In the genomic region with DNA sequence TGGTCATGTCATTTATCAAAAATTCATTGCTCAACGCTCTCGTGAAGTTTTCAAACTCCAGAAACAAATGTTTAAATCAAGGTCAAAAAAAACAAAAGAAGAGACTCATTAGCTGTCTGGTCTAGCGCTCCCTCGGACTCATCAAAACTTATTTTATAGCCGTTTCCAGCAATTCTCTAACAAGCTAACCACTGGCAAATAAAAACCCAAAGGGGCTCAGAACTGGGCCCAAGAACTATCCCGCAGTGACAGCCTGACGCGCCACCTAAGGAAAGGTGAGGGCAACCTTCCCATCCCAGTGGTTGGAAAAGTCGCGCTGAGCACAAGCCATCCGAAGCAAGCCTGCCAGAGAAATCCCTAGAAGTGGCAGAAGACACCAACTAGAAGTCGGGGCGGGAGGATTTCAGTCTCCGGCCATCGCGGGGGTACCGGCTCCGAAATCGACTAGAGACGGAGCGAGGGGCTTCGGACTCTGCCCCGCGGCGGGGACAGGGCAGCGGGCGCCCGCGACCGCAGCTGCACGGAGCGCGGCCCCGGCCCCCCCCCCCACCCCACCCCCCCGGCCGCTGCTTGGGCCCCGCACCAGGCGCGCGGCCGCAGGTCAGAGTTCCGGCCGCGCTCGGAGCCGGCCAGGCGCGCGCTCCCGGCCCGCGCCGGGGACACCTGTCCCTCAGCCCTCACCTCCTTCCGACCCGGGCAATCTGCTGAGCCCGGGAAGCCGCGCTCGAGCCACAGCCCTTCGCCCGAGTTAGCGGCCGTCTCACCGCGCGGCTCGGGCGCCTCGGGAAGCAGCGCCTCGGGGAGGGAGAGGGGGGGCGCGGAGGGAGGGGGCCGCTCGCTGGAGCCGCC, we compare ENCODE assay signal across 8 mouse cellular contexts. TPM values are rescaled to one million over a fixed set of nuclear protein-coding genes. Genes with fewer than 3 reads are reported as not detected.
DNase-seq lines count a peak whose midpoint lies in the region; ATAC-seq lines count a peak whose summit lies in the region.

No protein-coding gene starts in this region.

- H3K27me3 ChIP-seq in embryonic facial prominence, embryonic 11.5 days (ENCODE audit: control insufficient read depth, insufficient read depth, low read length) = no peaks in the 10 kb centered on the region
- no peaks in the 10 kb centered on the region for H3K27me3 ChIP-seq in heart, embryonic 10.5 days (ENCODE audit: insufficient read depth, poor library complexity, severe bottlenecking)
- no peaks in the 10 kb centered on the region for H3K27me3 ChIP-seq in kidney, embryonic 15.5 days
- no peaks in the 10 kb centered on the region for H3K27me3 ChIP-seq in lung, embryonic 15.5 days

- H3K4me1 ChIP-seq in embryonic facial prominence, embryonic 11.5 days (ENCODE audit: control insufficient read depth, insufficient read depth, low read length) = no peaks in the 10 kb centered on the region
- H3K4me1 ChIP-seq in heart, embryonic 10.5 days = peaks cover 11% of the 10 kb centered on the region
- peaks cover 23% of the 10 kb centered on the region for H3K4me1 ChIP-seq in kidney, embryonic 15.5 days
- peaks cover 13% of the 10 kb centered on the region for H3K4me1 ChIP-seq in lung, embryonic 15.5 days

- H3K9ac ChIP-seq in embryonic facial prominence, embryonic 11.5 days (replicated peaks; ENCODE audit: low read length) = peak overlapping the region; percentile 89
- peak overlapping the region; percentile 85 for H3K9ac ChIP-seq in kidney, embryonic 15.5 days
- H3K9ac ChIP-seq in lung, embryonic 15.5 days = peak overlapping the region; percentile 87

- H3K9me3 ChIP-seq in embryonic facial prominence, embryonic 11.5 days (replicated peaks; ENCODE audit: control insufficient read depth, low read length) = no peaks in the 10 kb centered on the region
- no peaks in the 10 kb centered on the region for H3K9me3 ChIP-seq in heart, embryonic 10.5 days
- H3K9me3 ChIP-seq in kidney, embryonic 15.5 days (replicated peaks) = no peaks in the 10 kb centered on the region
- no peaks in the 10 kb centered on the region for H3K9me3 ChIP-seq in lung, embryonic 15.5 days

- H3K36me3 ChIP-seq in embryonic facial prominence, embryonic 11.5 days (replicated peaks; ENCODE audit: control insufficient read depth, insufficient read depth, low read depth, low read length) = no peaks in the 10 kb centered on the region
- H3K36me3 ChIP-seq in heart, embryonic 10.5 days = no peaks in the 10 kb centered on the region
- no peaks in the 10 kb centered on the region for H3K36me3 ChIP-seq in kidney, embryonic 15.5 days
- H3K36me3 ChIP-seq in lung, embryonic 15.5 days = no peaks in the 10 kb centered on the region

- peak; percentile 40 for DNase-seq in CD4-positive helper T cell, adult 2 months (ENCODE audit: low read depth, low spot score)
- DNase-seq in ZHBTc4 (ENCODE audit: low read depth, low spot score) = peak; percentile 66
- peak; percentile 69 for DNase-seq in embryonic facial prominence, embryonic 11.5 days (ENCODE audit: low spot score)
- DNase-seq in heart, embryonic 10.5 days (ENCODE audit: low spot score) = peak; percentile 78
- DNase-seq in right cerebral cortex, adult 18-20 months = peak; percentile 21
- no peak for DNase-seq in urinary bladder, postnatal 4 days (ENCODE audit: low spot score in 2 of 2)

- H3K4me3 ChIP-seq in embryonic facial prominence, embryonic 11.5 days (ENCODE audit: low read depth, low read length) = peak overlapping the region; percentile 83
- H3K4me3 ChIP-seq in heart, embryonic 10.5 days = peak overlapping the region; percentile 96
- H3K4me3 ChIP-seq in kidney, embryonic 15.5 days (replicated peaks) = peak overlapping the region; percentile 88
- peak overlapping the region; percentile 85 for H3K4me3 ChIP-seq in lung, embryonic 15.5 days

- H3K4me2 ChIP-seq in embryonic facial prominence, embryonic 11.5 days (ENCODE audit: low read depth, low read length) = peak overlapping the region; percentile 78
- peak overlapping the region; percentile 78 for H3K4me2 ChIP-seq in kidney, embryonic 15.5 days
- peak overlapping the region; percentile 66 for H3K4me2 ChIP-seq in lung, embryonic 15.5 days

- WGBS in embryonic facial prominence, embryonic 11.5 days = 1% methylated on average over 43 of the region's 76 CpGs
- WGBS in heart, embryonic 10.5 days = 1% methylated on average over 74 of the region's 76 CpGs
- under 1% methylated on average over 54 of the region's 76 CpGs for whole genome bisulfite sequencing in kidney, embryonic 15.5 days
- under 1% methylated on average over 43 of the region's 76 CpGs for whole genome bisulfite sequencing in lung, embryonic 15.5 days

- H3K27ac ChIP-seq in embryonic facial prominence, embryonic 11.5 days (replicated peaks; ENCODE audit: low read depth, low read length) = peak overlapping the region; percentile 85
- H3K27ac ChIP-seq in heart, embryonic 10.5 days = peak overlapping the region; percentile 99
- H3K27ac ChIP-seq in kidney, embryonic 15.5 days = peak overlapping the region; percentile 92
- peak overlapping the region; percentile 88 for H3K27ac ChIP-seq in lung, embryonic 15.5 days

- ATAC-seq in embryonic facial prominence, embryonic 11.5 days (replicated peaks; ENCODE audit: insufficient number of reproducible peaks, low FRiP score, low TSS enrichment, low read depth) = peak; percentile 90
- peak; percentile 92 for ATAC-seq in kidney, embryonic 15.5 days (replicated peaks; ENCODE audit: low FRiP score)
- ATAC-seq in lung, embryonic 15.5 days (ENCODE audit: borderline replicate concordance, extremely low read depth, low FRiP score, low TSS enrichment) = peak; percentile 79

RNA-seq across cellular contexts. Expression of a gene that starts 29.5 kb away (rescaled TPM):
- 15.4 and 16.2 TPM in 2 replicates for polyA plus RNA-seq in embryonic facial prominence, embryonic 11.5 days (2014; fragmentation: Nextera tagmentation; extraction: Ambion mirVana)
- polyA plus RNA-seq in heart, embryonic 10.5 days (2016; fragmentation: Nextera tagmentation; extraction: Ambion mirVana) = 27.2 and 27.4 TPM in 2 replicates
- 42.3 and 45.0 TPM in 2 replicates for polyA plus RNA-seq in kidney, embryonic 15.5 days (2015; fragmentation: Nextera tagmentation; extraction: Ambion mirVana)
- 42.8 and 43.6 TPM in 2 replicates for polyA plus RNA-seq in lung, embryonic 15.5 days (2015; fragmentation: Nextera tagmentation; extraction: Ambion mirVana)

RNA-seq across cellular contexts. Expression of a gene that starts 57.5 kb away (rescaled TPM):
- 0.10 TPM in 1 of 2 replicates, not detected in the other for polyA plus RNA-seq in embryonic facial prominence, embryonic 11.5 days (2014; fragmentation: Nextera tagmentation; extraction: Ambion mirVana)
- 0.11 TPM in 1 of 2 replicates, not detected in the other for polyA plus RNA-seq in heart, embryonic 10.5 days (2016; fragmentation: Nextera tagmentation; extraction: Ambion mirVana)
- polyA plus RNA-seq in kidney, embryonic 15.5 days (2015; fragmentation: Nextera tagmentation; extraction: Ambion mirVana) = 0.14 and 0.26 TPM in 2 replicates
- 0.04 and 0.11 TPM in 2 replicates for polyA plus RNA-seq in lung, embryonic 15.5 days (2015; fragmentation: Nextera tagmentation; extraction: Ambion mirVana)

Comparison
In these comparisons a context has a peak if more than half of its experiments do, and no peak if none do; other contexts are left out.
1. DNase-seq: peak in CD4-positive helper T cell, adult 2 months (single experiment), ZHBTc4 (single experiment), embryonic facial prominence, embryonic 11.5 days (single experiment), heart, embryonic 10.5 days (single experiment) and right cerebral cortex, adult 18-20 months (single experiment); none in urinary bladder, postnatal 4 days (0 of 2).
2. Peak in every context shown above with its lines, with median percentiles within 50 percentile points of each other: ATAC-seq, H3K27ac ChIP-seq, H3K4me2 ChIP-seq, H3K4me3 ChIP-seq and H3K9ac ChIP-seq.